Mouse (Mus musculus): Measurements from ENCODE around the gene Lefty1.
"Not testable (repeated sequence)": the region's sequence is repeated elsewhere in the genome, so short reads cannot be mapped to it uniquely, and the experiment has no call there.

The Lefty1 gene

DNA sequence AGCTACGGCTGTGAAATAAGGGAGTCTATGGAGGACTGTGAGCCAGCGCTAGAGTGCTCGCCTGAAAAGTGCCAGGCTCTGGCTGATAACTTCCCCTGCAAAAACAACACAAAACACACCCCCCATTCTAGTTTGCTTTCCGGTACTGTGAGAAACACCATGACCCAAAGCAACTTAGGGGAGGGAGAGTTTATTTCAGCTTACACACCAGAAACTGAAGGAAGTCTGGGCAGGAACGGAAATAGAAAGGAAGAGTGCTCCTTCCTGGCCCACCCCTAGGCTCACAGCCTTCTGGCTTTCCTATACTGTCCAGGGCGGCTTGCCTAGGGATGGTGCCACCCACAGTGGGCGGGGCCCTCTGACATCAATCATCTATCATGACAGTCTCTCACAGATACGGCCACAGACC is 22.2 kb downstream of the Lefty1 start:
- DNase-seq: no peak

DNA sequence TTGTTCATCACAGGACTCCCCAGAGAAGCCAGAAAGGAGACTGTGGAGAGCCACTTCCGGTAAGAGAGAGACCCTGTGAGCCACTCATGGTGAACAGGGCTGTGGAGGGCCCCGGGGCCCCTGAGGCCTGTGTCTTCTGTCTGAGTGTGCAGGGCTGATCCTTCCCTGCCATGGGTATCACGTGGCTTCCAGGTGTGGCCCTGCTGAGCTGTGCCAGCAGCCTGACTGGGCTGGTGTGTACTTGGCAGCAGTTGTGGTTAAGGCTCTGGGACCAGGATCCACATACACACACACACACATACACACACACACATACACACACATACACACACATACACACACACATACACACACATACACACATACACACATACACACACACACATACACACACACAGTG is 23.2 kb downstream of the Lefty1 start:
- no peak for DNase-seq

GRCm38 (mm10) chr1:180958797-180959196 is 24.0 kb downstream of the Lefty1 start:
- DNase-seq: no peak

DNA sequence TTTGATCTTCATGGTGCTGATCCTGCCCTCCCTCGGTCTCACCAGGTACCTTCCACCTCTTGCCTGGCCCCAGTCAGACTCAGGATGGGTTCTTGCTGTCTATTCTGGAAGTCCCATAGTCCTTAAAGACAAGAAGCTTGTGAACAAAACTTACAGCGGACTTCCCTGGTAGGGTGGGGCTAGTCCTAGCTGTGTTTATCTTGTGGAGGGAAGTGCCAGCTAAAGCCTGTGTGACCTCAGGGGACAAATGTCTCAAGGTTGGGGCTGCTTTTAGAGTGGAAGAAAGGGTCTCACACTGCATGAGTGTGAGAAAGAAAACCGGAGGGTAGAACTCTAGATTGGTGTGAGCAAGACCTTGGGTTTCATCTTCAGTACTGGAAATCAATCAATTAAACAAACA is 31.0 kb downstream of the Lefty1 start:
- no peak for DNase-seq

DNA sequence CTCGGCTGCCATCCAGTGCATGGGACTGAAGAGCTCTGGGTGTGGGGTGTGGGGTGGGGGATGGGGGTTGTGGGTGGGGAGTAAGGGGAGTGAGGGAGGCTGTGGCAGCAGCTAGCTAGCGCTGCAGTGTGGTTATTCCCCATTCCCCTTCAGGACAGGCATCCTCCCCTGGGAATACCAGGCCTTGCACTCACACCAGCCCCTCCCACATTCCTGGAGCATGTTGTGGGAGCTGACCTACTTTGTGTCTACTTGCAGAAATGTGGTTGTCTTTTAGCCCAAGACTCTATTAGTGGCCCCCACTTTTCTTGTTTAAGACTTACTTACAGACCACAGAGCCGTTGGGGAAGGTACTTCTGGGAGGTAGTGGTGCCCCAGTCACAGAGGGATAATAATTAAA is 31.7 kb downstream of the Lefty1 start:
- DNase-seq: no peak

- DNase-seq: no peak
These were observed 32.4 kb downstream of the Lefty1 start for GRCm38 (mm10) chr1:180967261-180967660.

- no peak for DNase-seq
These were observed 38.1 kb downstream of the Lefty1 start for GRCm38 (mm10) chr1:180972941-180973340.

DNA sequence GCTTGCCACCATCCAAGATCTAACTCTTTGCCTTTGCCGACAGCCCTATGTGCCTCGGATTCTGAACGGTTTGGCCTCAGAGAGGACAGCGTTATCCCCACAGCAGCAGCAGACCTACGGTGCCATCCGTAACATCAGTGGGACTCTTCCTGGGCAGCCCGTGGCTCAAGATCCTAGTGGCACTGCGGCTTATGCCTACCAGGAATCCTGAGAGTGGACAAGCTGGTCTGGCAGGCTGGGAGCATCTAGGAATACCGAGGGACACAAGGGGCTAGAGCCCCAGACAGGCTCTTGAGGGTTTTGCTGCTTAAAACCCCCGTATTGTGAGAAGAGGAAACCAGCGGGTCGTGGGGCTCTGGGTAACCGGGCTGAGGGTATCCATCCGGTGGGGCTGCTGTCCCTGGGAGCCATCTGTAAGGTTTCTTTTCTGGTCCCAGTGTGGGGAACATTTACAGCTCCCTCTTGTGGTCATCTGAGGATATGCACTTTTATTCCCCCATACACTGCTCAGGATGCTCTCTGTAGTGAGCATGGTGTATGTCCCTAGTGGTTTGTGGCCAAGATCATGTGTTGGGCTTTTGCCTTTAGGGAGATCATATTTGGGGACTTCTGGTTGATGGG is 39.4 kb downstream of the Lefty1 start:
- DNase-seq: peak; percentile 62 to 64

- peak; percentile 77 for DNase-seq
These were observed 41.4 kb downstream of the Lefty1 start for GRCm38 (mm10) chr1:180976110-180976679.

- DNase-seq: no peak
These were observed 44.8 kb downstream of the Lefty1 start for GRCm38 (mm10) chr1:180979484-180980251.

DNA sequence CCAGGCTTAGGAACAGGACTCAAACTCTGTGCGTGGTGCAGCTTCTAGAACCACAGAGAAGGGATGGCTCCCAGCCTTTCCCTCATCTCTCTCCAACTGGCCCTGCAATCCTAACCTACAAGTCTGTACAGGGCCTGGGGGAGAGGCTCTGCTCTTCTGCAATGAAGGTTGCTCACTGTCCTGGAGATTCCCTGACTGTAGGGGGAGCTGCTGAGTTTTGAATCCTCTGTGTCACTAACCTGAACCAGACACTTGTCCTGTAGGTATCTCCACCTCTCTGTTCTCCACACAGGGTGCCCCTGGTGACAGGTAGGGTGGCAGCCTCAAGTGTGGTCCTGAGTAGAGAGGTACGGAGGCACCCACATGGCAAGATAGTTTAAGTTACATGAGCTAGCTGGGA is 45.6 kb downstream of the Lefty1 start:
- DNase-seq: peak; percentile 24 to 28

DNA sequence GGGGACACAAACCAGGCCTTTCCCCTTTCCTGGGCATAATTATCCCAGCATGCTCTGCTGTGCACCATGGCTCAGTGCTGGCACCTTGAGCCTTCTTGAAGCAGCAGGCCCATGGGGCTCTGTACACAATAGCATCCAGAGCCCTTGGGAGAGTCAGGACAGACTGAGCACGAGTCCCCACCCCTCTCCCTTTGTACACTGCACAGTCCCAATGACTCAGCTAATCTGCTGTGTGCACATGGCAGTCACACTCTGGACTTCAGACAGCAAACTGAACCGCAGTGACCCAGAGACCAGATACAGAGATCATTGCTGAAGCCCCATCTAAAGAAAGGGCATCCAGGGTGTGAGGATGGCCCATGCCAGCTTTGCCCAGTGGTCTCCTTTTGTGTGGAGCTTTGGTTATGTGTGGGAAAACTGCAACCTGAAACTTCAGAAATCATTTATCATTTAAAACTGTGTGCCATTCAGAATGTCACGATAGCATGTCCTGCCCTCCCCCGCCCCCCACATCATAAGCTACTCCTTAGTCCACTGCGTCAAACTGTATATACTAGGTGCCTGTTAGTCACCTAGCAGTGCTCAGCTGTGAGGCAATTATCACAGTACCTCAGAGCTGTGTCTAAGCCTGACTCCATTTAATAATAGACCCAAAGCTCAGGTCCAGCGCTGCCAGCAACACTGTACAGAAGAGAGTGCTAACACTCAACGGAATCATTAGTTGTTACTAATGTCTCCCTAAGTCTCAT is 46.6 kb downstream of the Lefty1 start:
- not testable (repeated sequence) for DNase-seq

DNA sequence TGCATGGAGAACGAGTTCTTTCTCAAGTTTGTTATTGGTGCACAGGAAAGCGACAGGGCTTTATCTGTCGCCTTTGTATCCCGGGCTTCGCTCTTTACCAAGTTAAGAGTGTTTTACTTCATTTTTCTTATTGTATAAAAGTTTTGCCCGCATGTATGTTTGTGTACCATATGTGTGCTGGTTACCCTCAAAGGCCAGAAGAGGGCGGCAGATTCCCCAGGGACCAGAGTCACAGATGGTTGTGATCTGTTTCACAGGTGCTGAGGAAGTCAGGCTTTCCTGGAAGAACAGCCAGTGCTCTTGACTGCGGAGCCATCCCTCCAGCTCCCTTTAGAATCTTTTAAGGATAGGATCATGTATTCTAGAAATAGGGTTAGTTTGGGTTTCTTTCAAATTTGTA is 51.9 kb downstream of the Lefty1 start:
- peak; percentile 30 to 32 for DNase-seq

DNA sequence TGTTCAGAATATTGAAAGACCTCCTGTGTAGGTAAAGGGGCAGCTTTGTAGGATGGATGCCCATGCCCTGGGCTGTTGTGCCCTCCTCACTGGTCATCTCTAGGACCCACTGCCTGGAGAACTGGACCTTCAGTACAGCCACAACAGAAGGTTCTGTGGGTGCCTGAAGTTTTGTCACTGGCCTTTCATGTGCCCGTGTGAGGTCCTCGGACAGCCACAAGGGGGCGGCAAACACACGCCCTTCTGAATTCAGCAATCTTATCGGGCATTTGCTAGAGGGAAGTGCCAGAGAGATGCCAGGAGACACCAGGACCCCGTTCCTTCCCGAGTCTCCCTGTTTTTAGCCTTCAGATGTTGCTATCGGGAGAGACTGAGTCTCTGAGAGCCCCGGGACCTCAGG is 52.9 kb downstream of the Lefty1 start:
- DNase-seq: peak; percentile 84
